Mouse (Mus musculus) intestine, embryonic 14.5 days (tissue): Measurements from ENCODE around the gene Pdcd11. TPM values are rescaled to one million over a fixed set of nuclear protein-coding genes. Genes with fewer than 3 reads are reported as not detected.

Experiments
- ATAC-seq: fragments of 200-750 bp; cut with Nextera tagmentation; replicated peaks from 2 replicates; pipeline ENCODE4 v1.8.0; 2017; ENCODE audit warnings: low read depth, moderate number of reproducible peaks, moderate TSS enrichment, moderate library complexity; ENCODE audit not compliant: low FRiP score, low TSS enrichment
- DNase-seq: peaks from one replicate; pipeline ENCODE4 v3.0.0-alpha.2; 2018; ENCODE audit warnings: low spot score
- H3K27ac ChIP-seq: fragments of 300-500 bp; sonication (generic); 2 replicates; pipeline ENCODE4 v1.5.1; 2014; ENCODE audit warnings: low read depth, mild to moderate bottlenecking, control low read depth
- H3K27me3 ChIP-seq: fragments of 300-500 bp; sonication (generic); replicated peaks from 2 replicates; pipeline ENCODE4 v1.6.1; 2014; ENCODE audit warnings: low read length, control low read depth; ENCODE audit not compliant: control insufficient read depth, insufficient read depth
- H3K36me3 ChIP-seq: fragments of 300-500 bp; sonication (generic); 2 replicates; pipeline ENCODE4 v1.6.1; 2014; ENCODE audit warnings: low read length, control low read depth; ENCODE audit not compliant: control insufficient read depth, insufficient read depth
- H3K4me1 ChIP-seq: fragments of 300-500 bp; sonication (generic); replicated peaks from 2 replicates; pipeline ENCODE4 v1.6.1; 2014; ENCODE audit warnings: low read length, control low read depth, mixed read lengths; ENCODE audit not compliant: control insufficient read depth, insufficient read depth
- H3K4me2 ChIP-seq: fragments of 300-500 bp; sonication (generic); 2 replicates; pipeline ENCODE4 v1.6.1; 2014; ENCODE audit warnings: low read length
- H3K4me3 ChIP-seq: fragments of 300-500 bp; sonication (generic); 2 replicates; pipeline ENCODE4 v1.5.1; 2014; ENCODE audit warnings: low read depth, low read length, control low read depth, mixed read lengths
- H3K9ac ChIP-seq: fragments of 300-500 bp; sonication (generic); 2 replicates; pipeline ENCODE4 v1.6.1; 2014; ENCODE audit warnings: mild to moderate bottlenecking, low read length
- H3K9me3 ChIP-seq: fragments of 300-500 bp; sonication (generic); 2 replicates; pipeline ENCODE4 v1.6.1; 2016; ENCODE audit warnings: low read length, control low read depth; ENCODE audit not compliant: control insufficient read depth
- WGBS: fragments of 180-500 bp; shearing (Covaris S2); extraction: QIAGEN DNeasy Blood & Tissue Kit; methylation state at CpG from one replicate; pipeline ENCODE4 v1.1.7; 2014; 5-methylcytosine and 5-hydroxymethylcytosine counted together
- polyA plus RNA-seq: library from polyadenylated mRNA; unstranded; fragments of >200 nt; fragmentation: Nextera tagmentation; extraction: Ambion mirVana; gene quantifications from 2 replicates; pipeline ENCODE4 v1.2.1, GENCODE M21; 2014

The Pdcd11 gene
- polyA plus RNA-seq, 1 experiment from 2014 or later: 12.6 TPM

DNA sequence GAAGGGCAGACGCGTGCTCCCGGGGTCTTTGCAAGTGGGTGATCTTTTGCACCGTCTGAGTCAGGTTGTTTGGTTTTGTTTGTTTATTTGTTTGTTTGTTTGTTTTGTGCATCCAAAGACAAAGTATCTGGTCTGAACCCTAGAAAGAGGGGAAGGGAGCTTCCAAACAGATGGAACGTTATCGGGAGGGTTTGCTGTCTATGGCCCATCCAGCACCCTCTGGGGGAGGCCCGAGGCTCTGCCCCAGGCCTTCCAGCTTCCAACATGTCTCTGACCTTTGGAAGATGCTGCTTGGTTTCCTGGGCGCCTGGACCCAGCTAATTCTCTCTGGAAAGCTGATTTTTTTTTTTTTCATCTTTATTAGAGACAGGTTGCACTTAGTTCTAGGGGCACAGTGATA lies 89.4 kb downstream of the Pdcd11 start:
- Histone ChIP-seq H3K9me3 (no peaks in the 10 kb centered on the region), H3K4me3 (peak overlapping the region; percentile 61), H3K4me2 (peak overlapping the region; percentile 99), H3K36me3 (no peaks in the 10 kb centered on the region), H3K9ac (no peak overlapping the region), H3K27ac (no peak overlapping the region), H3K27me3 (peaks cover 12% of the 10 kb centered on the region), H3K4me1 (peaks cover 5% of the 10 kb centered on the region; the same call in 1 of the 2 replicates)
- DNase-seq (no peak), ATAC-seq (no peak)
- 23% methylated on average over 8 of the region's 8 CpGs for WGBS

Other genes with a start within 250 kb of the Pdcd11 start
- 18.3 and 19.2 TPM in 2 replicates for gene Ina, start 76.1 kb upstream of the Pdcd11 start, polyA plus RNA-seq
- gene Nt5c2, start 75.6 kb upstream of the Pdcd11 start, polyA plus RNA-seq: 55.1 and 64.1 TPM in 2 replicates
- 31.1 and 33.4 TPM in 2 replicates for gene Pcgf6, start 39.9 kb upstream of the Pdcd11 start, polyA plus RNA-seq
- gene Taf5, start 23.0 kb upstream of the Pdcd11 start, polyA plus RNA-seq: 8.3 and 8.8 TPM in 2 replicates
- gene Usmg5, start 121 bp upstream of the Pdcd11 start, polyA plus RNA-seq: 1,243 and 1,445 TPM in 2 replicates
- 2.5 and 3.1 TPM in 2 replicates for gene Calhm2, start 47.5 kb downstream of the Pdcd11 start, polyA plus RNA-seq
- gene Calhm1, start 53.5 kb downstream of the Pdcd11 start, polyA plus RNA-seq: not detected in 2 replicates
- not detected in 2 replicates for gene Calhm3, start 67.0 kb downstream of the Pdcd11 start, polyA plus RNA-seq
- 8.6 and 9.1 TPM in 2 replicates for gene Neurl1a, start 88.1 kb downstream of the Pdcd11 start, polyA plus RNA-seq